Mouse (Mus musculus) NIH3T3 (cell line): ENCODE measurements around the gene Pnpla7.

Experiments
- DNase-seq: peaks from one replicate; pipeline ENCODE4 v3.0.0-alpha.2; 2012; ENCODE audit warnings: low read depth

The Pnpla7 gene

DNA sequence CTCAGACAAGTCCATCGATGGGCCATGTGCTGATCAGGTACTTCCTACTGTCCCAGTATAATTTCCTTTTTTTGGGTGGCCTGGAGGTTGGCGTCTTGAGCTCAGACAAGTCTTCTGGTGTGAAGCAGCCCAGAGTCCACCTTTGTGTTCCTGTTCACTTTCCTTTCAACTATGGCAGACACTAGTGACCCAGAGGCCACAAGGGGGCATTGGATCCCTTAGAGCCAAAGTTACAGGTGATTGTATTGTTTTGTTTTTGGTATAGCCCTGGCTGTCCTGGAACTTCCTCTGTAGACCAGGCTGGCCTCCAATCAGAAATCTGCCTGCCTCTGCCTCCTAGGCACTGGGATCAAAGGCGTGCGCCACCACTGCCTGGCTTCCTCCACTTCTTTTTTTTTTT is 96.6 kb downstream of the Pnpla7 start:
- DNase-seq = no peak

DNA sequence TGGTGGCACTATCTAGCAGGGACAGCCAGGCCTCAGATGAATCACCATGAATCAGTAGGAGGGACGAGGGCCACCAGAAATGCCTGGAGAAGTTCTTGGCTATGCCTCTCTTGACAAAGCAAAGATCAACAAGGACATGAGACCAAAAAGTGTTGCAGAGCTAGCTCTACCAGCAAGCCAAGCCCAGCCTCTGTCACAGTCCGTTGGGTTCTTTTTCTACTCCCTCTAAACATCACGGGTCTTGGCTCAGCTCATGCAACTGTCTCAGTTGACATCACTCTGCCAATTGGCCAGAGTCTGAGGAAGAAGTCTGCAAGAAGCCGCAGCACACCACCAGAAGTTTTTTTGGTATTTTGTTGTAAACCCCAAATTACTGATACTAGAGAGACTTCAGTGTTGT is 99.7 kb downstream of the Pnpla7 start:
- DNase-seq = no peak

- DNase-seq = no peak
Observed at GRCm38 (mm10) chr2:25078967-25079366, 103.1 kb downstream of the Pnpla7 start.

GRCm38 (mm10) chr2:25080076-25080475 is 104.2 kb downstream of the Pnpla7 start, which contains the start of gene Entpd8:
Entpd8 (plus strand) TSS chr2:25080304.
- DNase-seq = no peak

GRCm38 (mm10) chr2:25083697-25084096 is 107.9 kb downstream of the Pnpla7 start:
- DNase-seq = no peak

DNA sequence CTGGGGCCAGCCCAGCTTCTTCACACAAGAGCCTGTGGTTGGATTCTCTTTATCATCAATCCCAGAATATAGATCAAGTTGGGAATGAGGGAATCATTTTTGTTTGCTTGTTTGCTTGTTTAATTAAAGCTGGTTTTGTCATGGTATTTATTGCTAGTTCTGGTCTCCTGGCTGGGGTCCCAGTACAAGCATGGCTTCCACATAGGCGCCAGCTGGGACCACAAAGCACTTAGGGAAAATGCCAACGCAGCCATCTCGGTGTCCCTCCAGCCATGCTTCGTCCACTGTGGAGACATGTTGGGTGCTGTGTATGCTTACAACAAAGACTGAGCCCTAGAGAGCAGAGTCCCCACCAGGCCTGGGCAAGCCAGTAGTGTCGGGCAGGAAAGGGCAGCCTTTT is 109.7 kb downstream of the Pnpla7 start:
- no peak for DNase-seq

DNA sequence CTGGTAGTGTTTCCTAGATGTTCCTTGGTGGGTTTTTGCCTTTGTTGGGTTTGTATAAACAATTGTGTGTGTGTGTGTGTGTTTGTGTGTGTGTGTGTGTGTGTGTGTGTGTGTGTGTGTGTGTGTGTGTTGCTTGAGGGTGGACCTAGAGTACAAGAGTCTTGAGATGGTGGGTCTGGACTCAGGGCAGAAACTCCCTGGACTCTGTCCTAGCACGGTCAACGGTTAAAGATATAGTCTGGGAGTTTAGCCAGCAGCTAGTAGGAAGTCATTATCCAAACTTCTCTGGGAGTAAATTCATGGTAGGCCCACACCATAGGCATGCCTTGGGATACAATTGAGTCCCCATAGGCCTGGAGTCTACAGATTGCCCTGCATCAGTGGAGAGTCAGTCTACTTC is 112.0 kb downstream of the Pnpla7 start:
- no peak for DNase-seq

GRCm38 (mm10) chr2:25088636-25089035 is 112.8 kb downstream of the Pnpla7 start:
- DNase-seq = no peak

DNA sequence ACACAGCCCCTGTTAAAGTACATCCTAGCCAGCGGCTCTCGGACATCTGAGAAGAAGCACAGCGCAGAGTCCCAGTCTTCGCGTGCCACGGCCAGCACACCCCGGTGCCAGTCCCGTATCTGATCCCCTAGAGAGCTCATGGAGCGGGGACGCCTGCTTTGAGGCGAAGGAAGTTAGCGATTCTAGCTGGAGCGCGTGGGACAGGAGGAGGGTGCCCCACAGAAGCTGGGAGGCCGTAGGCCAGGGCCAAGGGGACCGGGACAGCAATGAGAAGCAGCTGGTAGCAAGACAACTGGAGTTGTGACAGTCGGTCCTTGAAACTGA is 118.9 kb downstream of the Pnpla7 start:
- DNase-seq = no peak

GRCm38 (mm10) chr2:25095109-25095850 is 119.4 kb downstream of the Pnpla7 start, which contains the start of gene Noxa1:
Noxa1 (minus strand) TSS chr2:25095149.
- no peak for DNase-seq

DNA sequence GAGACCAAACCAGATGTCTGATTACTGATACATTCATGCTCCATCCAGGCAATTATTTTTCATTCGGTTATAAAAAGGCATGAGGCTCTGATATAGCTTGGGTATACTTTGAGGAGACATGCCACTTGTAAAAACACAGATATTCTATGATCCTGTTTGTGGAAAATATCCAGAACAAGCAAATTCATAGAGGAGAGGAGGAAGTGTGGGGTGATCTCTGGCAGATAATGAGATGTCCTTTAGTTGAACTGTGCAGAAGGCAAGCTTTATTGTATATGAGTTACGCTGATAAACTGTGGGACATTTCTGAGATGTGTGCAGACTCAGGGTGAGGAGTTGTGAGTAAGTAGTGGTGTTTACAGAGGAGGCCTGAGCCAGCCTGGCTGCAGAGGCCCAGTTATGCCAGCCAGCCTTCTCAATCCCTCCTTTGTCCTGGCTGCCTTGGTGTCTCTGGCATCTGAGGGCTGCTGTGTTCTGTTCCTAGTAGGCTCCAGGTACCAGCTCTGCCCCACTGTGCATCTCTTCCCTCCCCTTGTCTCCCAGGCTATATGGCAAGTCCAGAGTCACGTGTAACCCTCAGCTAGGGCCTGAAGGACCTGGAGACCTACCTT is 122.3 kb downstream of the Pnpla7 start:
- DNase-seq = no peak

GRCm38 (mm10) chr2:25098956-25099355 is 123.1 kb downstream of the Pnpla7 start:
- DNase-seq = peak; percentile 60

DNA sequence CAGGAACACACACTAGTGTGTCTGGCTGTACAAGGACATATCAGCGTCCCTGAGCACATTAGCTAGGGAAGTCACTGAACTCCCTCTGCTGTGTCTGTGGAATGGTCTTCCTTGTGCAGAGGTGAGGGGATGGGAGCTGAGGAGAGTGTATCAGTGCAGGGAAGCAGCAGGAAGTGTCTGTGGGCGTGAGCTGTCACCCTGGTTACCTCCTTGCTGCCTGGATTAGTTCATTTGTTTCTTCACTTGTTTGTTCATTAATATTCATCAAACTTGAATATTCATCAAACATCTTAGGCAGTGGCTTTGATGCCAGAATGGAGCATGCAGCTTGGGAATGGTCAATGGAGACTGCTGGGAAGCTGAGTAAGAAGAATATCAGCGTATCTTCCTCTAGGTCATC is 123.9 kb downstream of the Pnpla7 start:
- no peak for DNase-seq
